Mouse (Mus musculus) heart, embryonic 12.5 days (tissue): Measurements from ENCODE around the gene Ubap1l. TPM values are rescaled to one million over a fixed set of nuclear protein-coding genes. Genes with fewer than 3 reads are reported as not detected.
"Not testable (repeated sequence)": the region's sequence is repeated elsewhere in the genome, so short reads cannot be mapped to it uniquely, and the experiment has no call there.

Experiments
- ATAC-seq: fragments of 200-750 bp; cut with Nextera tagmentation; 2 replicates; pipeline ENCODE4 v1.8.0; 2017; ENCODE audit warnings: moderate TSS enrichment, moderate library complexity; ENCODE audit not compliant: insufficient number of reproducible peaks, low FRiP score
- H3K27ac ChIP-seq: fragments of 300-500 bp; sonication (generic); 2 replicates; pipeline ENCODE4 v1.5.1; 2016; ENCODE audit warnings: mild to moderate bottlenecking, moderate library complexity; ENCODE audit not compliant: poor library complexity, severe bottlenecking
- H3K27me3 ChIP-seq: fragments of 300-500 bp; sonication (generic); replicated peaks from 2 replicates; pipeline ENCODE4 v1.6.1; 2016; ENCODE audit warnings: mild to moderate bottlenecking, moderate library complexity
- H3K36me3 ChIP-seq: fragments of 300-500 bp; sonication (generic); 2 replicates; pipeline ENCODE4 v1.6.1; 2016; ENCODE audit warnings: mild to moderate bottlenecking, moderate library complexity
- H3K4me1 ChIP-seq: fragments of 300-500 bp; sonication (generic); replicated peaks from 2 replicates; pipeline ENCODE4 v1.6.1; 2016; ENCODE audit warnings: mild to moderate bottlenecking
- H3K4me2 ChIP-seq: fragments of 300-500 bp; sonication (generic); 2 replicates; pipeline ENCODE4 v1.6.1; 2016; ENCODE audit warnings: mild to moderate bottlenecking, moderate library complexity
- H3K4me3 ChIP-seq: fragments of 300-500 bp; sonication (generic); 2 replicates; pipeline ENCODE4 v1.5.1; 2016; ENCODE audit warnings: mild to moderate bottlenecking
- H3K9ac ChIP-seq: fragments of 300-500 bp; sonication (generic); 2 replicates; pipeline ENCODE4 v1.6.1; 2016; ENCODE audit warnings: mild to moderate bottlenecking, moderate library complexity
- H3K9me3 ChIP-seq: fragments of 300-500 bp; sonication (generic); replicated peaks from 2 replicates; pipeline ENCODE4 v1.6.1; 2016; ENCODE audit warnings: mild to moderate bottlenecking, moderate library complexity
- WGBS: fragments of 180-500 bp; shearing (Covaris S2); methylation state at CpG from one replicate; pipeline ENCODE4 v1.1.7; 2016; 5-methylcytosine and 5-hydroxymethylcytosine counted together
- polyA plus RNA-seq: library from polyadenylated mRNA; unstranded; fragments of >200 nt; fragmentation: Nextera tagmentation; extraction: Ambion mirVana; gene quantifications from 2 replicates; pipeline ENCODE4 v1.2.1, GENCODE M21; 2016

Gene Ubap1l
- 0.11 TPM in 1 of 2 replicates, not detected in the other for polyA plus RNA-seq

- Histone ChIP-seq H3K27ac (no peak within 1 kb of the TSS), H3K36me3 (peaks cover 59% of the 10 kb centered on the region), H3K9ac (no peak within 1 kb of the TSS), H3K4me1 (peaks cover 21% of the 10 kb centered on the region), H3K4me2 (no peak within 1 kb of the TSS), H3K9me3 (no peaks in the 10 kb centered on the region), H3K4me3 (no peak within 1 kb of the TSS), H3K27me3 (no peaks in the 10 kb centered on the region)
- 84% methylated on average over 16 of the region's 16 CpGs for WGBS
- no peak for ATAC-seq
Measured at GRCm38 (mm10) chr9:65360641-65361448, at the start of gene Ubap1l. Gene Ubap1l, plus strand, starts transcription at chr9:65361041.

GRCm38 (mm10) chr9:65312669-65313357, 48.0 kb upstream of the Ubap1l start:
- Histone ChIP-seq H3K27ac (no peak overlapping the region), H3K36me3 (peaks cover 60% of the 10 kb centered on the region), H3K4me3 (no peak overlapping the region), H3K4me1 (no peaks in the 10 kb centered on the region), H3K9ac (no peak overlapping the region), H3K9me3 (no peaks in the 10 kb centered on the region), H3K27me3 (no peaks in the 10 kb centered on the region), H3K4me2 (no peak overlapping the region)
- WGBS = 94% methylated on average over 4 of the region's 4 CpGs
- peak; percentile 45; the same call in 1 of the 2 replicates for ATAC-seq

- 92% methylated on average over 1 of the region's 1 CpGs for WGBS
- no peak for ATAC-seq
- Histone ChIP-seq H3K9ac (no peak overlapping the region), H3K27ac (no peak overlapping the region), H3K27me3 (no peaks in the 10 kb centered on the region), H3K4me1 (no peaks in the 10 kb centered on the region), H3K4me2 (no peak overlapping the region), H3K36me3 (peaks cover 59% of the 10 kb centered on the region), H3K9me3 (no peaks in the 10 kb centered on the region), H3K4me3 (no peak overlapping the region)
Measured at GRCm38 (mm10) chr9:65313846-65314245, 47.0 kb upstream of the Ubap1l start.

GRCm38 (mm10) chr9:65322255-65322900, 38.5 kb upstream of the Ubap1l start:
- H3K9ac ChIP-seq = no peak overlapping the region
- no peaks in the 10 kb centered on the region for H3K27me3 ChIP-seq
- no peak for ATAC-seq
- no peak overlapping the region for H3K4me3 ChIP-seq
- H3K4me2 ChIP-seq = no peak overlapping the region
- WGBS = 89% methylated on average over 11 of the region's 11 CpGs
- H3K27ac ChIP-seq = no peak overlapping the region
- H3K9me3 ChIP-seq = no peaks in the 10 kb centered on the region
- H3K36me3 ChIP-seq = peaks cover 74% of the 10 kb centered on the region
- no peaks in the 10 kb centered on the region for H3K4me1 ChIP-seq

GRCm38 (mm10) chr9:65325971-65326370, 34.9 kb upstream of the Ubap1l start:
- no peaks in the 10 kb centered on the region for H3K27me3 ChIP-seq
- H3K9ac ChIP-seq = no peak overlapping the region
- H3K36me3 ChIP-seq = peaks cover 77% of the 10 kb centered on the region
- no peak overlapping the region for H3K4me3 ChIP-seq
- ATAC-seq = no peak
- H3K9me3 ChIP-seq = no peaks in the 10 kb centered on the region
- H3K4me2 ChIP-seq = no peak overlapping the region
- H3K27ac ChIP-seq = no peak overlapping the region
- no peaks in the 10 kb centered on the region for H3K4me1 ChIP-seq

- Histone ChIP-seq H3K9me3 (no peaks in the 10 kb centered on the region), H3K27me3 (no peaks in the 10 kb centered on the region), H3K9ac (no peak overlapping the region), H3K4me2 (no peak overlapping the region), H3K4me3 (no peak overlapping the region), H3K36me3 (peaks cover 72% of the 10 kb centered on the region), H3K4me1 (no peaks in the 10 kb centered on the region), H3K27ac (no peak overlapping the region)
- WGBS = 82% methylated on average over 2 of the region's 2 CpGs
- no peak for ATAC-seq
Measured at GRCm38 (mm10) chr9:65327371-65327770, 33.5 kb upstream of the Ubap1l start.

GRCm38 (mm10) chr9:65333958-65334357, 26.9 kb upstream of the Ubap1l start:
- Histone ChIP-seq H3K27ac (no peak overlapping the region), H3K36me3 (peaks cover 14% of the 10 kb centered on the region), H3K4me2 (no peak overlapping the region), H3K27me3 (no peaks in the 10 kb centered on the region), H3K4me1 (no peaks in the 10 kb centered on the region), H3K9me3 (no peaks in the 10 kb centered on the region), H3K9ac (no peak overlapping the region), H3K4me3 (no peak overlapping the region)
- ATAC-seq = no peak
- WGBS = 89% methylated on average over 5 of the region's 5 CpGs

GRCm38 (mm10) chr9:65339146-65339545, 21.7 kb upstream of the Ubap1l start:
- no peaks in the 10 kb centered on the region for H3K9me3 ChIP-seq
- H3K36me3 ChIP-seq = no peaks in the 10 kb centered on the region
- H3K27me3 ChIP-seq = no peaks in the 10 kb centered on the region
- no peak overlapping the region for H3K4me2 ChIP-seq
- no peaks in the 10 kb centered on the region for H3K4me1 ChIP-seq
- no peak overlapping the region for H3K27ac ChIP-seq
- ATAC-seq = no peak
- no peak overlapping the region for H3K4me3 ChIP-seq
- no peak overlapping the region for H3K9ac ChIP-seq
- WGBS = 74% methylated on average over 4 of the region's 4 CpGs

- Histone ChIP-seq H3K9me3 (peaks cover 7% of the 10 kb centered on the region; the same call in 1 of the 2 replicates), H3K27me3 (no peaks in the 10 kb centered on the region), H3K4me3 (no peak overlapping the region), H3K4me2 (no peak overlapping the region), H3K4me1 (no peaks in the 10 kb centered on the region), H3K9ac (no peak overlapping the region), H3K36me3 (no peaks in the 10 kb centered on the region), H3K27ac (no peak overlapping the region)
- no peak for ATAC-seq
- WGBS = 76% methylated on average over 2 of the region's 2 CpGs
Measured at GRCm38 (mm10) chr9:65340414-65340813, 20.4 kb upstream of the Ubap1l start.

GRCm38 (mm10) chr9:65345439-65345838, 15.4 kb upstream of the Ubap1l start:
- not testable (repeated sequence) for H3K9ac ChIP-seq, ATAC-seq, H3K36me3 ChIP-seq, H3K9me3 ChIP-seq, H3K27me3 ChIP-seq
- WGBS = 64% methylated on average over 11 of the region's 11 CpGs
- Histone ChIP-seq H3K4me2 (peak overlapping the region; percentile 85), H3K4me3 (peak overlapping the region; percentile 95), H3K4me1 (peaks cover 14% of the 10 kb centered on the region), H3K27ac (peak overlapping the region; percentile 97)

GRCm38 (mm10) chr9:65345854-65346475, 14.9 kb upstream of the Ubap1l start, which contains the start of gene Pdcd7:
Gene Pdcd7, plus strand, starts transcription at chr9:65346104.
- WGBS = under 1% methylated on average over 59 of the region's 59 CpGs
- H3K9ac ChIP-seq = peak within 1 kb of the TSS; percentile 94
- H3K4me1 ChIP-seq = peaks cover 18% of the 10 kb centered on the region
- peaks cover 7% of the 10 kb centered on the region; the same call in 1 of the 2 replicates for H3K9me3 ChIP-seq
- H3K27me3 ChIP-seq = no peaks in the 10 kb centered on the region
- peak within 1 kb of the TSS; percentile 95 for H3K4me3 ChIP-seq
- peak within 1 kb of the TSS; percentile 97 for H3K27ac ChIP-seq
- no peaks in the 10 kb centered on the region for H3K36me3 ChIP-seq
- ATAC-seq = peak; percentile 91
- H3K4me2 ChIP-seq = peak within 1 kb of the TSS; percentile 85
